Mouse (Mus musculus) heart, embryonic 13.5 days (tissue): ENCODE measurements at regions not wholly inside any gene's neighbourhood (a gene's known extent, or its start where the extent isn't known, plus 50 kb on each side); places are given as distances from the start of the nearest gene placed in this dataset.

ENCODE experiments used
- ATAC-seq: fragments of 200-750 bp; cut with Nextera tagmentation; 2 replicates; pipeline ENCODE4 v1.8.0; 2017; ENCODE audit warnings: moderate TSS enrichment; ENCODE audit not compliant: insufficient number of reproducible peaks, low FRiP score, low TSS enrichment; ENCODE audit errors: extremely low read depth
- H3K27ac ChIP-seq: fragments of 300-500 bp; sonication (generic); replicated peaks from 2 replicates; pipeline ENCODE4 v1.5.1; 2015; ENCODE audit warnings: moderate library complexity, mild to moderate bottlenecking, inconsistent platforms
- H3K27me3 ChIP-seq: fragments of 300-500 bp; sonication (generic); replicated peaks from 2 replicates; pipeline ENCODE4 v1.6.1; 2015; ENCODE audit warnings: mild to moderate bottlenecking, inconsistent platforms
- H3K36me3 ChIP-seq: fragments of 300-500 bp; sonication (generic); 2 replicates; pipeline ENCODE4 v1.6.1; 2015; ENCODE audit warnings: mild to moderate bottlenecking, inconsistent platforms
- H3K4me1 ChIP-seq: fragments of 300-500 bp; sonication (generic); 2 replicates; pipeline ENCODE4 v1.6.1; 2015; ENCODE audit warnings: inconsistent platforms
- H3K4me2 ChIP-seq: fragments of 300-500 bp; sonication (generic); 2 replicates; pipeline ENCODE4 v1.6.1; 2015; ENCODE audit warnings: inconsistent platforms, mild to moderate bottlenecking, moderate library complexity
- H3K4me3 ChIP-seq: fragments of 300-500 bp; sonication (generic); 2 replicates; pipeline ENCODE4 v1.5.1; 2015; ENCODE audit warnings: moderate library complexity, mild to moderate bottlenecking, inconsistent platforms
- H3K9ac ChIP-seq: fragments of 300-500 bp; sonication (generic); 2 replicates; pipeline ENCODE4 v1.6.1; 2015; ENCODE audit warnings: inconsistent platforms, mild to moderate bottlenecking, moderate library complexity
- H3K9me3 ChIP-seq: fragments of 300-500 bp; sonication (generic); 2 replicates; pipeline ENCODE4 v1.6.1; 2016; ENCODE audit warnings: inconsistent platforms
- WGBS: fragments of 180-500 bp; shearing (Covaris S2); methylation state at CpG from one replicate; pipeline ENCODE4 v1.1.7; 2015; ENCODE audit warnings: mixed read lengths; 5-methylcytosine and 5-hydroxymethylcytosine counted together

- Histone ChIP-seq H3K27me3 (no peaks in the 10 kb centered on the region), H3K36me3 (no peaks in the 10 kb centered on the region), H3K4me3 (no peak overlapping the region), H3K4me2 (no peak overlapping the region), H3K9ac (no peak overlapping the region), H3K4me1 (no peaks in the 10 kb centered on the region), H3K27ac (no peak overlapping the region), H3K9me3 (no peaks in the 10 kb centered on the region)
- 79% methylated on average over 2 of the region's 2 CpGs for WGBS
- ATAC-seq: no peak
Observed at GRCm38 (mm10) chr12:16477572-16477971, 133.2 kb downstream of the Lpin1 start.

- Histone ChIP-seq H3K4me3 (no peak overlapping the region), H3K9me3 (no peaks in the 10 kb centered on the region), H3K36me3 (no peaks in the 10 kb centered on the region), H3K27me3 (no peaks in the 10 kb centered on the region), H3K4me1 (no peaks in the 10 kb centered on the region), H3K27ac (no peak overlapping the region), H3K9ac (no peak overlapping the region), H3K4me2 (no peak overlapping the region)
- no peak for ATAC-seq
- 63% methylated on average over 4 of the region's 4 CpGs for WGBS
Observed at GRCm38 (mm10) chr12:16474361-16475080, 136.2 kb downstream of the Lpin1 start.

- 76% methylated on average over 6 of the region's 6 CpGs for WGBS
- Histone ChIP-seq H3K9ac (no peak overlapping the region), H3K9me3 (no peaks in the 10 kb centered on the region), H3K27me3 (no peaks in the 10 kb centered on the region), H3K27ac (no peak overlapping the region), H3K36me3 (no peaks in the 10 kb centered on the region), H3K4me1 (no peaks in the 10 kb centered on the region), H3K4me2 (no peak overlapping the region), H3K4me3 (no peak overlapping the region)
- ATAC-seq: no peak
Observed at GRCm38 (mm10) chr12:16457419-16457818, 153.3 kb downstream of the Lpin1 start.

GRCm38 (mm10) chr12:16450771-16451435 is 159.9 kb downstream of the Lpin1 start:
- H3K9ac ChIP-seq: no peak overlapping the region
- no peak overlapping the region for H3K27ac ChIP-seq
- ATAC-seq: no peak
- H3K4me3 ChIP-seq: no peak overlapping the region
- no peaks in the 10 kb centered on the region for H3K36me3 ChIP-seq
- no peaks in the 10 kb centered on the region for H3K4me1 ChIP-seq
- no peak overlapping the region for H3K4me2 ChIP-seq
- H3K9me3 ChIP-seq: 0 out of 2 replicates have a peak, but pooled peaks cover 2% of the 10 kb centered on the region
- H3K27me3 ChIP-seq: no peaks in the 10 kb centered on the region
- 64% methylated on average over 3 of the region's 3 CpGs for WGBS

- Histone ChIP-seq H3K4me2 (no peak overlapping the region), H3K27ac (no peak overlapping the region), H3K27me3 (no peaks in the 10 kb centered on the region), H3K9me3 (no peaks in the 10 kb centered on the region), H3K4me3 (no peak overlapping the region), H3K4me1 (peaks cover 8% of the 10 kb centered on the region; the same call in 1 of the 2 replicates), H3K9ac (no peak overlapping the region), H3K36me3 (no peaks in the 10 kb centered on the region)
- WGBS: 88% methylated on average over 5 of the region's 5 CpGs
- ATAC-seq: no peak
Observed at GRCm38 (mm10) chr12:16438717-16439116, 172.0 kb downstream of the Lpin1 start.

- Histone ChIP-seq H3K4me2 (no peak overlapping the region), H3K4me3 (no peak overlapping the region), H3K9me3 (no peaks in the 10 kb centered on the region), H3K9ac (no peak overlapping the region), H3K4me1 (peaks cover 8% of the 10 kb centered on the region; the same call in 1 of the 2 replicates), H3K27ac (no peak overlapping the region), H3K36me3 (no peaks in the 10 kb centered on the region), H3K27me3 (no peaks in the 10 kb centered on the region)
- 75% methylated on average over 1 of the region's 1 CpGs for WGBS
- no peak for ATAC-seq
Observed at GRCm38 (mm10) chr12:16436961-16437360, 173.8 kb downstream of the Lpin1 start.

GRCm38 (mm10) chr12:16436255-16436654 is 174.5 kb downstream of the Lpin1 start:
- Histone ChIP-seq H3K4me2 (no peak overlapping the region), H3K27me3 (no peaks in the 10 kb centered on the region), H3K9me3 (no peaks in the 10 kb centered on the region), H3K36me3 (no peaks in the 10 kb centered on the region), H3K9ac (no peak overlapping the region), H3K4me3 (no peak overlapping the region), H3K27ac (no peak overlapping the region), H3K4me1 (peaks cover 8% of the 10 kb centered on the region; the same call in 1 of the 2 replicates)
- no peak for ATAC-seq
- 61% methylated on average over 1 of the region's 1 CpGs for WGBS

- H3K27me3 ChIP-seq: no peaks in the 10 kb centered on the region
- H3K27ac ChIP-seq: no peak overlapping the region
- H3K9ac ChIP-seq: no peak overlapping the region
- H3K4me3 ChIP-seq: no peak overlapping the region
- no peak overlapping the region for H3K4me2 ChIP-seq
- H3K4me1 ChIP-seq: peaks cover 8% of the 10 kb centered on the region; the same call in 1 of the 2 replicates
- ATAC-seq: no peak
- WGBS: 44% methylated on average over 1 of the region's 1 CpGs
- no peaks in the 10 kb centered on the region for H3K9me3 ChIP-seq
- H3K36me3 ChIP-seq: no peaks in the 10 kb centered on the region
Observed at GRCm38 (mm10) chr12:16434739-16435138, 176.0 kb downstream of the Lpin1 start.

- Histone ChIP-seq H3K27me3 (no peaks in the 10 kb centered on the region), H3K27ac (no peak overlapping the region), H3K4me2 (no peak overlapping the region), H3K36me3 (no peaks in the 10 kb centered on the region), H3K4me1 (peaks cover 8% of the 10 kb centered on the region; the same call in 1 of the 2 replicates), H3K9me3 (no peaks in the 10 kb centered on the region), H3K4me3 (no peak overlapping the region), H3K9ac (no peak overlapping the region)
- no peak for ATAC-seq
- 73% methylated on average over 1 of the region's 1 CpGs for WGBS
Observed at GRCm38 (mm10) chr12:16434225-16434624, 176.5 kb downstream of the Lpin1 start.

- WGBS: 64% methylated on average over 5 of the region's 5 CpGs
- Histone ChIP-seq H3K27ac (no peak overlapping the region), H3K27me3 (no peaks in the 10 kb centered on the region), H3K4me2 (no peak overlapping the region), H3K9ac (no peak overlapping the region), H3K36me3 (no peaks in the 10 kb centered on the region), H3K9me3 (no peaks in the 10 kb centered on the region), H3K4me1 (peaks cover 9% of the 10 kb centered on the region), H3K4me3 (no peak overlapping the region)
- no peak for ATAC-seq
Observed at GRCm38 (mm10) chr12:16425980-16426379, 184.8 kb downstream of the Lpin1 start.

GRCm38 (mm10) chr12:16424526-16424925 is 186.2 kb downstream of the Lpin1 start:
- Histone ChIP-seq H3K36me3 (no peaks in the 10 kb centered on the region), H3K4me3 (no peak overlapping the region), H3K27ac (no peak overlapping the region), H3K4me1 (peaks cover 9% of the 10 kb centered on the region), H3K27me3 (no peaks in the 10 kb centered on the region), H3K9ac (no peak overlapping the region), H3K9me3 (no peaks in the 10 kb centered on the region), H3K4me2 (no peak overlapping the region)
- 91% methylated on average over 4 of the region's 4 CpGs for WGBS
- ATAC-seq: no peak

GRCm38 (mm10) chr12:16395720-16396119 is 215.0 kb downstream of the Lpin1 start:
- Histone ChIP-seq H3K4me2 (no peak overlapping the region), H3K9me3 (no peaks in the 10 kb centered on the region), H3K27ac (no peak overlapping the region), H3K4me1 (peaks cover 27% of the 10 kb centered on the region), H3K9ac (no peak overlapping the region), H3K36me3 (no peaks in the 10 kb centered on the region), H3K27me3 (no peaks in the 10 kb centered on the region), H3K4me3 (no peak overlapping the region)
- no peak for ATAC-seq
- WGBS: 79% methylated on average over 2 of the region's 2 CpGs
